Mouse (Mus musculus) thymus, postnatal 25 days (tissue): ENCODE measurements around the gene Nyap1.

Experiments
- DNase-seq: peaks from one replicate; pipeline ENCODE4 v3.0.0; 2022

Gene Nyap1

DNA sequence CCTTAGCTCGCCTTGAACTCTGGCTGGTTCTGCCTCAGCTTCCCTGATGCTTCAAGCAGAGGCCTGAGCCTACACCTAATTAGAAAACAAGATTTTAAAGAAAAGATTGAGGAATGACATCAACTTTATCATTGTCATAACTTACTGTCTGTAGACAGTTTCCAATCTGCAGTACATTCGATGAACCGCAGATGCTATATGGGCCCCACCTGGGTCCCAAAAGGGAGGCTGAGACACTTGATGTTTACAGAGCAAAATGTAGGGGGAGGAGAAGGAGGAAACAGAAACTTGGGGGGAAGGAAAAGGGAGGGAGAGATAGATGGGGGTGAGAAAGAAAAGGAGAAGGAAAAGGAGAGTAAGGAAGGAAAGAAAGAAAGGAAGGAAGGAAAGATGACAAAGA lies 51.4 kb downstream of the Nyap1 start:
- peak; percentile 51 for DNase-seq

DNA sequence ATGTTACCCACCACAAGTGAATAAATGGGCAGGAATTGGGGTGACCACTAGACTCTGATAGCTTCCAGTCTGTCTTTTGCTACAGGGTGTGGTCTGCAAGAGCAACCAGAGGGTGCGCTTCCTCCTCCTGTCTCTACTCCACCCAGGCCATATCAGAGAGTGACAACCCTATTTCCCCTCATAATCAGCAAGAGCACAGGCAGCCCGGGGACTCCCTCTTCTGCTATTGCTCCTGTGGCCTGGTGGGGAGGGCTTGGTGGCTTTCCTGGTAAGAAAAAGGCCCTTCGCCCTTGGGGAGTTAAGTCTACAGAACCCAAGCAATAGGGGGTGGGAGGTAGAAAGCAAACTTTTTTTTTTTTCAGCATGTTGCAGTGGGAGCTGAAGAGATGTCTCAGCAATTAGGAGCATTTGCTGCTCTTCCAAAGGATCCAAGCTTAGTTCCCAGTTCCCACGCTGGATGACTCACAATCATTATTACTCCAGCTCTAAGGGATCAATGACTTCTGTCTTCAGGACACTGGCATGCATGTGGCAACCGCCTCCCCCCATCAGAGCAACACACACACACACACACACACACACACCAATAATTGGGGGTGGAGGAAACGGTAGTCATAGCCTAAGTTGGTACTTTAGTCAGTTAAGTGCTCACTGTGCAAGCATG lies 55.1 kb downstream of the Nyap1 start:
- peak; percentile 52 for DNase-seq

DNA sequence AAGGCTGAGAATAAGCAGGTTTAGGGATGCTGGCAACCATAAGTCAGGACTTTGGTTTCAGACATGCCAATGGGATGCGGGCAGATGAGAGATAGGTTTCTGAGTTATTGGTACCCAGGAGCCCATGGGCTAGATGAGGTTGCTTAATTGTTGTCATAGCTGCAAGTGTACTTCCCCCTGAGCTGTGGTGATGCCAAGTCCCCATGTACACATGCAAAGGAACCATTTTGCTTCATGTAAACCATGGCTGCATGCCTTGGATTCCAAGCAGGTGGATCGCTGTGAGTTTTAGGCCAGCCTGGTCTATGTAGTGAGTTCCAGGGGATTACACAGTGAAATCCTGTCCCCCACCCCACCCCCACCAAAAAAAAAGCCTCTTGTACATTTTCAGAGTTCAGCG lies 55.8 kb downstream of the Nyap1 start:
- no peak for DNase-seq

DNA sequence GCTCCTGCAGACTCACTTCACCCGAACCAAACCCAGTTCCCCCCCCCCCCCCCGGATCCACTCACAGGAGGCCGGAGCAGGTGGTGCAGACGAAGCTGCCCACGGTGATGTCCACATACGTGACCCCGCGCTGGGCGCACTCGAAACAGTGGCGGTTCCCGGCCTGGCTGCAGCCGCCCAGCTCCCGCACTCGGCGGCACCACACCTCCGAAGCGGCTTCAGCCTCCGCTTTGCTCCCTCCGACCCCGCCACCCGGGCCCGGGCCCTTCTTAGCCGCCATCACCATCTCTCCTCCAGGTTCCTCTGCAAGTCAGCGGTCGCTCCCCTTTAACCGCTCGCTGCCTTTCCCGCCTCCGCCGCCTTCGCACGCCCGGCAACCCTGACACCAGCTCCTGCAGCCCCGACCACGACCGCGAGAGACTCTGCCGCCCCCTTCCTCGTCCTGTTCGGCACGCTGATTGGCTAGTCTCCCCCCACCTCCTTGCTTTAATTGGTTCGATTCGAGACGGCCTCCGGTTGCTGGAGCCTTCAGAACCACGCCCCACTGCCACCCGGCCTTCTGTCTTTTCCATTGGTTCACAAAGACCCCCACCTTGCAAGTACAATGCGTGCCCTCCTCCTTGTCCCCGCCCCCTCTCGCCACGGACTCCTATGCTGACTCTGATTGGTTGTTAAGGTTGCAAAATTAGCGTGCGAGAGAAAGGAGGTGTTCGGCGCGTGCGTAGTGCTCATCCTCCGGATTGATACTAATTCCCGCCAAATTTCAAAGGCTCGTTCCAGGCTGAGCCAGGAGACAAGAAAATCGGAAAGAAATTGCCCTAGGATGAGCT lies 56.9 kb downstream of the Nyap1 start, which contains the start of gene Agfg2:
Gene Agfg2 (minus strand): TSS at position 433 of the 830 bp plus-strand sequence.
- peak; percentile 98 for DNase-seq

DNA sequence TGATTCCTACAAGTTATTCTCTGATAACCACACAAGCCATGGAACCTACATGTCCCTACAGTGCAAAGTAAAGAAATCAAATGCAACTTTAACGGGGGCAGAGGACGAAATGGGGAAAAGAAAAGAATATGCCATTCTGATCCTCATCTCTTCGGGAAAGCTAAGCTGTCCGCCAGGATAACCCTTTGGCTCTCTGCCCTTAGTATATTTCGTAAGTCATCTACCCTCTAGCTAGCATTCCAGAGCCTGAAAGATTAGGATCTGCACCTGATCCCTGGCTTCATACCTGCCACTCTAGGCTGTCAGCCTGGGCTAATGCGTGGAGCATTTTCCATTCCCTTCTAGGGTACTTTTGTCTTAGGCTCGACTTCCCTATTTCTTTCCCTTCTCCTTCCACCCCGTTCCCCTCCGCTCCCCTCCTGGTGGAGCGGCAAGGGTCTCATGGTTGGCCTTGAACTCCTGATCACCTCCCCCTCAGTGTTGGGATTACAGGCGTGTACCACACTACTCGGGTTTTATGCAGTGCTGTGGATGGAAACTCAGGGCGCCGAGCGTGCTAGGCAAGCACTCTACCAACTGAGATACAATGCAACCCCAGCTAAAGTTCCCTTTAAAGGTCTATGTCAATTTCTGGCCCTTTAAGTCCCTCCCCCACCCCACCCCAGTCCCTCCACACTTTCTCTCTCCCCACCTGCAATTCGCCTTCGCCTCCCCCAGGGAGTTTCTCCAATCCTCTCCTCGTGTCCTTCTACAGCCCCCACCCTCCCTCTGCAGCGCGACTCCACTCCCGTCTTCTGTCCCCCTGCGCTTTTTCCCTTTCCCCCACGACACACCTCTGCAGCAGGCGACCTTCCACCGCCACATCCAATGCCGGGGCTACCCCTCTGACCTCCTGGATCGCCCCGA lies 57.8 kb downstream of the Nyap1 start:
- DNase-seq: no peak

DNA sequence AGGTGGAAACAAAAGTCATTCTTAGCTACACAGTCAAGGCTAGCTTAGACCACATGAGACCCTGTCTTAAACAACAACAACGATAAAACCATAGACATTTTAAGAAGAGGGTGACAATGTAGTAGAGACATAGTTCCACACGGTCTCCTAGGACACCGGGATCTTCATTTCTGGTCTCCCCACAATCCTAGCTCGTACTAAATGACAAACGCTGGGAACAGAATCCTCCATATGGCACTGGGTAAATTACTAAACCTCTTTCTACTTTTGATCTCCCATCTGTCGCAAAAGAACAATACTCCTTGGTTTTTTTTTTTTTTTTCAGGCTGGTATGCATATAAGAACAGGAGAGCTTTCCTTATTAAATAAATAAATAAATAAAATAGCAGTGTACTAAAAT lies 58.9 kb downstream of the Nyap1 start:
- DNase-seq: no peak
